Mouse (Mus musculus): Measurements from ENCODE around the gene Pcyt2. TPM values are rescaled to one million over a fixed set of nuclear protein-coding genes. Genes with fewer than 3 reads are reported as not detected.

Gene Pcyt2
- polyA plus RNA-seq, 1 experiment: 168 TPM

DNA sequence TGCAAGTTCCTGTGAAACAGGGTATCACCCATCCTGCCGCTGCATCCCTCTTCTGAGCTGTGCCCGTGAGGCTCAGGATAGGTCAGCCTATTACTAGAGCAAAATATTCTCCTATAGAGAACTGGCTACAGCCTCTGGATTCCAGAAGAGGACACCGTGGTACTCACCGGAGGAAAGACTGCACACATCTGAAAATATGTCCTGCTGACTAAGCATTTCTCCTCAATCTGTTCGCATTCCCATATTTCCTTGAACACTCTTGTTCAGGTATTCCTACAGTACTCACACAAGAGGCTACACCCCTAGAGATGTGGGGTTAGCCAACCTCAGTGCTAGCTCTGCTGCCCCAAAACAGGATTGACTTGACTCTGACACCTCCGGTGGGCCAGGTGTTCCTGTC is 49.4 kb downstream of the Pcyt2 start:
- H3K4me3 ChIP-seq (replicated peaks): no peak overlapping the region
- peaks cover 73% of the 10 kb centered on the region for H3K36me3 ChIP-seq (replicated peaks; ENCODE audit: low read length)
- H3K9me3 ChIP-seq: no peaks in the 10 kb centered on the region
- H3K4me1 ChIP-seq: peaks cover 60% of the 10 kb centered on the region
- H3K27me3 ChIP-seq (replicated peaks): no peaks in the 10 kb centered on the region
- TF ChIP-seq FLI1 (IDR thresholded peaks at IDR 0.05; ENCODE audit: low read length) (no peak), GATA1 (IDR thresholded peaks at IDR 0.05; ENCODE audit: borderline replicate concordance, low read length) (no peak)

GRCm38 (mm10) chr11:120565114-120565513 is 52.6 kb downstream of the Pcyt2 start:
- Histone ChIP-seq H3K36me3 (replicated peaks; ENCODE audit: low read length) (peaks cover 91% of the 10 kb centered on the region), H3K4me1 (peaks cover 41% of the 10 kb centered on the region), H3K9me3 (no peaks in the 10 kb centered on the region), H3K4me3 (replicated peaks) (no peak overlapping the region), H3K27me3 (replicated peaks) (no peaks in the 10 kb centered on the region)
- TF ChIP-seq GATA1 (IDR thresholded peaks at IDR 0.05; ENCODE audit: borderline replicate concordance, low read length): no peak
- TF ChIP-seq FLI1 (IDR thresholded peaks at IDR 0.05; ENCODE audit: low read length): no peak

- H3K4me1 ChIP-seq: peaks cover 31% of the 10 kb centered on the region
- H3K9me3 ChIP-seq: no peaks in the 10 kb centered on the region
- TF ChIP-seq FLI1 (IDR thresholded peaks at IDR 0.05; ENCODE audit: low read length): no peak
- TF ChIP-seq GATA1 (IDR thresholded peaks at IDR 0.05; ENCODE audit: borderline replicate concordance, low read length): no peak
- H3K36me3 ChIP-seq (replicated peaks; ENCODE audit: low read length): peaks cover 90% of the 10 kb centered on the region
- no peak overlapping the region for H3K4me3 ChIP-seq (replicated peaks)
- H3K27me3 ChIP-seq (replicated peaks): no peaks in the 10 kb centered on the region
Observed at GRCm38 (mm10) chr11:120562949-120563348, 54.8 kb downstream of the Pcyt2 start.

GRCm38 (mm10) chr11:120560952-120561728 is 56.6 kb downstream of the Pcyt2 start:
- peaks cover 8% of the 10 kb centered on the region for H3K9me3 ChIP-seq
- H3K4me3 ChIP-seq (replicated peaks): no peak overlapping the region
- no peaks in the 10 kb centered on the region for H3K27me3 ChIP-seq (replicated peaks)
- peaks cover 75% of the 10 kb centered on the region for H3K36me3 ChIP-seq (replicated peaks; ENCODE audit: low read length)
- TF ChIP-seq GATA1 (IDR thresholded peaks at IDR 0.05; ENCODE audit: borderline replicate concordance, low read length) (no peak), FLI1 (IDR thresholded peaks at IDR 0.05; ENCODE audit: low read length) (no peak)
- H3K4me1 ChIP-seq: peaks cover 14% of the 10 kb centered on the region

Other genes starting within 250 kb of the Pcyt2 start
- gene Faap100, start 239.2 kb downstream of the Pcyt2 start, polyA plus RNA-seq (2012; ENCODE audit: insufficient read depth, low replicate concordance): 12.4 and 19.3 TPM in 2 replicates
- 56.7 and 150 TPM in 2 replicates for gene Nploc4, start 180.2 kb downstream of the Pcyt2 start, polyA plus RNA-seq (2012; ENCODE audit: insufficient read depth, low replicate concordance)
- not detected in 2 replicates for gene Tspan10, start 175.3 kb downstream of the Pcyt2 start, polyA plus RNA-seq (2012; ENCODE audit: insufficient read depth, low replicate concordance)
- gene Pde6g, start 164.4 kb downstream of the Pcyt2 start, polyA plus RNA-seq (2012; ENCODE audit: insufficient read depth, low replicate concordance): not detected in 2 replicates
- gene Oxld1, start 159.9 kb downstream of the Pcyt2 start, polyA plus RNA-seq (2012; ENCODE audit: insufficient read depth, low replicate concordance): 7.9 and 17.7 TPM in 2 replicates
- gene Ccdc137, start 159.8 kb downstream of the Pcyt2 start, polyA plus RNA-seq (2012; ENCODE audit: insufficient read depth, low replicate concordance): 11.0 TPM in 1 of 2 replicates, not detected in the other
- 12.1 and 61.1 TPM in 2 replicates for gene Arl16, start 150.3 kb downstream of the Pcyt2 start, polyA plus RNA-seq (2012; ENCODE audit: insufficient read depth, low replicate concordance)
- gene Mrpl12, start 133.3 kb downstream of the Pcyt2 start, polyA plus RNA-seq (2012; ENCODE audit: insufficient read depth, low replicate concordance): 217 and 285 TPM in 2 replicates
- gene Slc25a10, start 126.1 kb downstream of the Pcyt2 start, polyA plus RNA-seq (2012; ENCODE audit: insufficient read depth, low replicate concordance): 47.3 and 132 TPM in 2 replicates
- gene Gcgr, start 87.2 kb downstream of the Pcyt2 start, polyA plus RNA-seq (2012; ENCODE audit: insufficient read depth, low replicate concordance): not detected in 2 replicates
- 227 and 338 TPM in 2 replicates for gene Mcrip1, start 68.2 kb downstream of the Pcyt2 start, polyA plus RNA-seq (2012; ENCODE audit: insufficient read depth, low replicate concordance)
- gene Ppp1r27, start 66.8 kb downstream of the Pcyt2 start, polyA plus RNA-seq (2012; ENCODE audit: insufficient read depth, low replicate concordance): 0.25 TPM in 1 of 2 replicates, not detected in the other
- 1,223 and 1,872 TPM in 2 replicates for gene P4hb, start 44.7 kb downstream of the Pcyt2 start, polyA plus RNA-seq (2012; ENCODE audit: insufficient read depth, low replicate concordance)
- gene Arhgdia, start 36.3 kb downstream of the Pcyt2 start, polyA plus RNA-seq (2012; ENCODE audit: insufficient read depth, low replicate concordance): 1,582 and 1,923 TPM in 2 replicates
- gene Alyref, start 19.6 kb downstream of the Pcyt2 start, polyA plus RNA-seq (2012; ENCODE audit: insufficient read depth, low replicate concordance): 25.9 and 253 TPM in 2 replicates
- gene Anapc11, start 19.5 kb downstream of the Pcyt2 start, polyA plus RNA-seq (2012; ENCODE audit: insufficient read depth, low replicate concordance): 247 and 315 TPM in 2 replicates
- gene Npb, start 9.5 kb downstream of the Pcyt2 start, polyA plus RNA-seq (2012; ENCODE audit: insufficient read depth, low replicate concordance): 2.7 and 7.7 TPM in 2 replicates
- gene Sirt7, start 7.3 kb upstream of the Pcyt2 start, polyA plus RNA-seq (2012; ENCODE audit: insufficient read depth, low replicate concordance): 275 and 278 TPM in 2 replicates
- 59.5 and 102 TPM in 2 replicates for gene Mafg, start 15.7 kb upstream of the Pcyt2 start, polyA plus RNA-seq (2012; ENCODE audit: insufficient read depth, low replicate concordance)
- 3.6 and 7.7 TPM in 2 replicates for gene Pycr1, start 25.8 kb upstream of the Pcyt2 start, polyA plus RNA-seq (2012; ENCODE audit: insufficient read depth, low replicate concordance)
- 0.44 TPM in 1 of 2 replicates, not detected in the other for gene Myadml2, start 30.2 kb upstream of the Pcyt2 start, polyA plus RNA-seq (2012; ENCODE audit: insufficient read depth, low replicate concordance)
- 0.46 TPM in 1 of 2 replicates, not detected in the other for gene Notum, start 43.2 kb upstream of the Pcyt2 start, polyA plus RNA-seq (2012; ENCODE audit: insufficient read depth, low replicate concordance)
- gene Aspscr1, start 55.0 kb upstream of the Pcyt2 start, polyA plus RNA-seq (2012; ENCODE audit: insufficient read depth, low replicate concordance): 237 and 458 TPM in 2 replicates
- gene Cenpx, start 95.8 kb upstream of the Pcyt2 start, polyA plus RNA-seq (2012; ENCODE audit: insufficient read depth, low replicate concordance): 93.0 and 128 TPM in 2 replicates
- 10.0 and 23.5 TPM in 2 replicates for gene Lrrc45, start 96.0 kb upstream of the Pcyt2 start, polyA plus RNA-seq (2012; ENCODE audit: insufficient read depth, low replicate concordance)
- gene Rac3, start 103.5 kb upstream of the Pcyt2 start, polyA plus RNA-seq (2012; ENCODE audit: insufficient read depth, low replicate concordance): 1.8 and 2.3 TPM in 2 replicates
- 100 and 241 TPM in 2 replicates for gene Dcxr, start 109.3 kb upstream of the Pcyt2 start, polyA plus RNA-seq (2012; ENCODE audit: insufficient read depth, low replicate concordance)
- gene Cbr2, start 114.2 kb upstream of the Pcyt2 start, polyA plus RNA-seq (2012; ENCODE audit: insufficient read depth, low replicate concordance): 2.1 TPM in 1 of 2 replicates, not detected in the other
- 601 and 1,141 TPM in 2 replicates for gene Hmga1b, start 144.9 kb upstream of the Pcyt2 start, polyA plus RNA-seq (2012; ENCODE audit: insufficient read depth, low replicate concordance)
- gene Rfng, start 166.3 kb upstream of the Pcyt2 start, polyA plus RNA-seq (2012; ENCODE audit: insufficient read depth, low replicate concordance): 26.0 and 43.8 TPM in 2 replicates
- gene Gps1, start 166.3 kb upstream of the Pcyt2 start, polyA plus RNA-seq (2012; ENCODE audit: insufficient read depth, low replicate concordance): 13.8 and 27.0 TPM in 2 replicates
- gene Dus1l, start 178.5 kb upstream of the Pcyt2 start, polyA plus RNA-seq (2012; ENCODE audit: insufficient read depth, low replicate concordance): 29.4 and 74.3 TPM in 2 replicates
- 328 and 589 TPM in 2 replicates for gene Fasn, start 206.6 kb upstream of the Pcyt2 start, polyA plus RNA-seq (2012; ENCODE audit: insufficient read depth, low replicate concordance)